Mouse (Mus musculus) frontal cortex, adult 2 months (tissue): ENCODE results near the gene Man2a2. TPM values are rescaled to one million over a fixed set of nuclear protein-coding genes. Genes with fewer than 3 reads are reported as not detected.

Source experiments
- DNase-seq, 2 experiments: peaks; one replicate each; pipeline ENCODE4 v3.0.0; 2022; ENCODE audit warnings: low spot score in 1 of 2; ENCODE audit errors: extremely low spot score in 1 of 2
- polyA plus RNA-seq: library from polyadenylated mRNA; depleted of rRNA; stranded (reverse); fragments of >200 nt; gene quantifications from 2 replicates; pipeline ENCODE4 v1.2.3, GENCODE M21; 2012

The Man2a2 gene
- polyA plus RNA-seq, 1 experiment = 129 TPM

GRCm38 (mm10) chr7:80373352-80373751, 2.2 kb upstream of the Man2a2 start:
- no peak for DNase-seq

- DNase-seq = no peak
Observed at GRCm38 (mm10) chr7:80372667-80373066, 1.5 kb upstream of the Man2a2 start.

- DNase-seq = no peak
Observed at GRCm38 (mm10) chr7:80372166-80372565, 991 bp upstream of the Man2a2 start.

- DNase-seq = peak; percentile 68 to 87
Observed at GRCm38 (mm10) chr7:80370649-80371040, 530 bp downstream of the Man2a2 start.

- no peak for DNase-seq
Observed at GRCm38 (mm10) chr7:80369967-80370431, 1.2 kb downstream of the Man2a2 start.

GRCm38 (mm10) chr7:80369461-80369860, 1.7 kb downstream of the Man2a2 start:
- DNase-seq = no peak

- no peak for DNase-seq
Observed at GRCm38 (mm10) chr7:80368635-80369421, 2.3 kb downstream of the Man2a2 start.

- DNase-seq = no peak
Observed at GRCm38 (mm10) chr7:80368009-80368408, 3.2 kb downstream of the Man2a2 start.

GRCm38 (mm10) chr7:80367232-80367631, 3.9 kb downstream of the Man2a2 start:
- no peak for DNase-seq

- DNase-seq = no peak
Observed at GRCm38 (mm10) chr7:80365759-80366158, 5.4 kb downstream of the Man2a2 start.

- no peak for DNase-seq
Observed at GRCm38 (mm10) chr7:80360435-80360834, 10.7 kb downstream of the Man2a2 start.

GRCm38 (mm10) chr7:80358039-80358438, 13.1 kb downstream of the Man2a2 start:
- no peak for DNase-seq

GRCm38 (mm10) chr7:80357156-80357555, 14.0 kb downstream of the Man2a2 start:
- no peak for DNase-seq

- DNase-seq = no peak
Observed at GRCm38 (mm10) chr7:80356351-80356750, 14.8 kb downstream of the Man2a2 start.

- DNase-seq = no peak
Observed at GRCm38 (mm10) chr7:80352920-80353319, 18.3 kb downstream of the Man2a2 start.

GRCm38 (mm10) chr7:80350808-80351207, 20.4 kb downstream of the Man2a2 start:
- no peak for DNase-seq

- DNase-seq = no peak
Observed at GRCm38 (mm10) chr7:80347670-80348586, 23.2 kb downstream of the Man2a2 start.

- no peak for DNase-seq
Observed at GRCm38 (mm10) chr7:80346830-80347229, 24.3 kb downstream of the Man2a2 start.

GRCm38 (mm10) chr7:80346173-80346572, 25.0 kb downstream of the Man2a2 start:
- DNase-seq = no peak

GRCm38 (mm10) chr7:80343270-80344018, 27.7 kb downstream of the Man2a2 start:
- DNase-seq = no peak

- peak; percentile 91 to 99 for DNase-seq
Observed at GRCm38 (mm10) chr7:80342858-80343257, 28.3 kb downstream of the Man2a2 start, which contains the start of gene Hddc3. Gene Hddc3 (plus strand): TSS chr7:80343104.
